8 mouse cellular contexts compared by ENCODE assay signal in the genomic region with DNA sequence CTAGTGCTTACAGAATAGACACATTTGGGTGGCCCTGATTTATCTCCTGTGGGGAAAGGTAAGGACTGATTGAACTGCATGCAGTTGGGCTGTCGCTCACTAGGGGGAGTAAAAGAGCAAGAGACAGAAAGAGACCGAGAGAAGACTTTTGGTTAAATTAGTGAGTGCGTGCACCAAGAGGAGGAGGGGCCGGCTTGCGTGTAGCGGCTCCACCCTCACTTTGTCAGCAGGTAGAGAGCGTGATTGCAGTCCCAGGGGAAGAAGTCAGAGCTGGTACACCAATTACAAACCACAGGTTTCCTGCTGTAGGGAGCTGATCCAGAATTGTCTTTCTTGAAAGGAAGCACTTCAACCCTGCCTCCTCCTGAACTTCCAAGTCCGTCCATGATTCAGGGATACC. TPM values are rescaled to one million over a fixed set of nuclear protein-coding genes. Genes with fewer than 3 reads are reported as not detected.
A peak's percentile ranks its signal among the peaks of the same experiment; 100 is the strongest.
DNase-seq lines count a peak whose midpoint lies in the region; ATAC-seq and TF ChIP-seq lines count a peak whose summit lies in the region.

TSS of gene Rnf43 (plus strand) at position 316 of the 400 bp plus-strand sequence.

- H3K4me3 ChIP-seq in heart, embryonic 12.5 days = peak within 1 kb of the TSS; percentile 37
- H3K4me3 ChIP-seq in kidney, postnatal 0 days (replicated peaks; ENCODE audit: low read depth, low read length) = peak within 1 kb of the TSS; percentile 44
- peak within 1 kb of the TSS; percentile 45 for H3K4me3 ChIP-seq in liver, embryonic 11.5 days (ENCODE audit: low read depth, low read length)
- H3K4me3 ChIP-seq in stomach, embryonic 14.5 days (ENCODE audit: low read depth, low read length) = peak within 1 kb of the TSS; percentile 36

- WGBS in heart, embryonic 12.5 days = under 1% methylated on average over 8 of the region's 8 CpGs
- 0% methylated on average over 8 of the region's 8 CpGs for WGBS in kidney, postnatal 0 days
- 0% methylated on average over 8 of the region's 8 CpGs for WGBS in liver, embryonic 11.5 days
- WGBS in stomach, embryonic 14.5 days = under 1% methylated on average over 8 of the region's 8 CpGs

- peak; percentile 91 for ATAC-seq in erythroid progenitor cell, adult 5-6 weeks (replicated peaks; ENCODE audit: low FRiP score, poor library complexity, severe bottlenecking)
- ATAC-seq in heart, embryonic 12.5 days (ENCODE audit: insufficient number of reproducible peaks, low FRiP score) = 0 out of 2 replicates have a peak, but pooled peaks have one; percentile 11
- ATAC-seq in kidney, postnatal 0 days (replicated peaks; ENCODE audit: low FRiP score, low read depth) = peak; percentile 80; the same call in 1 of the 2 replicates
- peak; percentile 73 for ATAC-seq in liver, embryonic 11.5 days (replicated peaks; ENCODE audit: low FRiP score)
- peak; percentile 94 for ATAC-seq in stomach, embryonic 14.5 days (ENCODE audit: insufficient number of reproducible peaks, insufficient read depth, low FRiP score, low read depth)

- H3K9ac ChIP-seq in heart, embryonic 12.5 days = peak within 1 kb of the TSS; percentile 16; the same call in 1 of the 2 replicates
- H3K9ac ChIP-seq in kidney, postnatal 0 days (ENCODE audit: low read depth, low read length) = peak within 1 kb of the TSS; percentile 32
- peak within 1 kb of the TSS; percentile 51 for H3K9ac ChIP-seq in liver, embryonic 11.5 days (ENCODE audit: low read depth, low read length)
- peak within 1 kb of the TSS; percentile 50 for H3K9ac ChIP-seq in stomach, embryonic 14.5 days (replicated peaks; ENCODE audit: low read depth, low read length)

- H3K27ac ChIP-seq in heart, embryonic 12.5 days (ENCODE audit: poor library complexity, severe bottlenecking) = no peak within 1 kb of the TSS
- no peak within 1 kb of the TSS for H3K27ac ChIP-seq in kidney, postnatal 0 days
- H3K27ac ChIP-seq in liver, embryonic 11.5 days (ENCODE audit: low read depth, low read length) = 0 out of 2 replicates have a peak within 1 kb of the TSS, but pooled peaks have one; percentile 8
- H3K27ac ChIP-seq in stomach, embryonic 14.5 days (ENCODE audit: low read length) = peak within 1 kb of the TSS; percentile 44

- peaks cover 10% of the 10 kb centered on the region for H3K27me3 ChIP-seq in heart, embryonic 12.5 days (replicated peaks)
- no peaks in the 10 kb centered on the region for H3K27me3 ChIP-seq in kidney, postnatal 0 days (ENCODE audit: insufficient read depth, low read length)
- no peaks in the 10 kb centered on the region for H3K27me3 ChIP-seq in liver, embryonic 11.5 days (replicated peaks; ENCODE audit: control insufficient read depth, insufficient read depth, low read length)
- H3K27me3 ChIP-seq in stomach, embryonic 14.5 days (ENCODE audit: control insufficient read depth, insufficient read depth, low read length) = no peaks in the 10 kb centered on the region

- no peaks in the 10 kb centered on the region for H3K9me3 ChIP-seq in heart, embryonic 12.5 days (replicated peaks)
- H3K9me3 ChIP-seq in kidney, postnatal 0 days (replicated peaks; ENCODE audit: low read length) = no peaks in the 10 kb centered on the region
- no peaks in the 10 kb centered on the region for H3K9me3 ChIP-seq in liver, embryonic 11.5 days (ENCODE audit: control insufficient read depth, low read length)
- H3K9me3 ChIP-seq in stomach, embryonic 14.5 days (ENCODE audit: control insufficient read depth, low read depth, low read length) = no peaks in the 10 kb centered on the region

- H3K36me3 ChIP-seq in heart, embryonic 12.5 days = no peaks in the 10 kb centered on the region
- no peaks in the 10 kb centered on the region for H3K36me3 ChIP-seq in kidney, postnatal 0 days (ENCODE audit: insufficient read depth, low read length)
- no peaks in the 10 kb centered on the region for H3K36me3 ChIP-seq in liver, embryonic 11.5 days (ENCODE audit: control insufficient read depth, insufficient read depth, low read length)
- no peaks in the 10 kb centered on the region for H3K36me3 ChIP-seq in stomach, embryonic 14.5 days (ENCODE audit: control insufficient read depth, insufficient read depth, low read length)

- H3K4me2 ChIP-seq in heart, embryonic 12.5 days = peak within 1 kb of the TSS; percentile 64
- peak within 1 kb of the TSS; percentile 54 for H3K4me2 ChIP-seq in kidney, postnatal 0 days (ENCODE audit: low read length)
- peak within 1 kb of the TSS; percentile 67 for H3K4me2 ChIP-seq in liver, embryonic 11.5 days
- peak within 1 kb of the TSS; percentile 46 for H3K4me2 ChIP-seq in stomach, embryonic 14.5 days (replicated peaks; ENCODE audit: low read depth, low read length)

- TF ChIP-seq CTCF in kidney, postnatal 0 days (IDR thresholded peaks at IDR 0.05; ENCODE audit: low read depth) = peak; percentile 96

- DNase-seq in CD4-positive helper T cell, adult 2 months (ENCODE audit: low read depth, low spot score) = peak; percentile 91
- peak; percentile 58 for DNase-seq in brain, embryonic 18.5 days (ENCODE audit: low read depth, low spot score)
- peak; percentile 91 for DNase-seq in kidney, postnatal 0 days (ENCODE audit: low spot score)
- DNase-seq in liver, embryonic 11.5 days (ENCODE audit: low spot score) = peak; percentile 73
- peak; percentile 95 for DNase-seq in naive thymus-derived CD4-positive, alpha-beta T cell, adult 2 months (ENCODE audit: low read depth)

- no peaks in the 10 kb centered on the region for H3K4me1 ChIP-seq in heart, embryonic 12.5 days (replicated peaks)
- no peaks in the 10 kb centered on the region for H3K4me1 ChIP-seq in kidney, postnatal 0 days (replicated peaks; ENCODE audit: insufficient read depth, low read length)
- H3K4me1 ChIP-seq in liver, embryonic 11.5 days (replicated peaks; ENCODE audit: control insufficient read depth, insufficient read depth, low read length) = peaks cover 3% of the 10 kb centered on the region; the same call in 1 of the 2 replicates
- no peaks in the 10 kb centered on the region for H3K4me1 ChIP-seq in stomach, embryonic 14.5 days (ENCODE audit: control insufficient read depth, insufficient read depth, low read length)

RNA-seq across cellular contexts. Expression of gene Rnf43, which starts in this region (rescaled TPM):
- 0.36 and 2.1 TPM in 2 replicates for total RNA-seq in erythroid progenitor cell, adult 5-6 weeks (2015; ENCODE audit: low replicate concordance)
- total RNA-seq in erythroid progenitor cell, adult 5-6 weeks (2017; ENCODE audit: low replicate concordance) = 0.39 and 0.83 TPM in 2 replicates
- polyA plus RNA-seq in heart, embryonic 12.5 days (2016; fragmentation: Nextera tagmentation; extraction: Ambion mirVana) = 1.4 and 1.9 TPM in 2 replicates
- 5.5 and 6.2 TPM in 2 replicates for polyA plus RNA-seq in kidney, postnatal 0 days (2015; fragmentation: Nextera tagmentation; extraction: Ambion mirVana)
- polyA plus RNA-seq in liver, embryonic 11.5 days (2014; fragmentation: Nextera tagmentation; extraction: Ambion mirVana) = 8.2 and 10.0 TPM in 2 replicates
- 19.7 and 20.2 TPM in 2 replicates for polyA plus RNA-seq in stomach, embryonic 14.5 days (2014; fragmentation: Nextera tagmentation; extraction: Ambion mirVana)

Comparison
In these comparisons a context has a peak if more than half of its experiments do, and no peak if none do; other contexts are left out.
1. ATAC-seq: peak in every context shown above with its lines; median percentile 94 in stomach, embryonic 14.5 days; 91 in erythroid progenitor cell, adult 5-6 weeks; 80 in kidney, postnatal 0 days; 73 in liver, embryonic 11.5 days; 11 in heart, embryonic 12.5 days.
2. H3K27ac ChIP-seq: peak in liver, embryonic 11.5 days (single experiment) and stomach, embryonic 14.5 days (single experiment); none in heart, embryonic 12.5 days (single experiment) and kidney, postnatal 0 days (single experiment).
3. Peak in every context shown above with its lines, with median percentiles within 50 percentile points of each other: DNase-seq, H3K4me2 ChIP-seq, H3K4me3 ChIP-seq and H3K9ac ChIP-seq.